Mouse (Mus musculus) spleen, adult 2 months (tissue): ENCODE measurements around the gene Doc2b.

Experiments
- CTCF ChIP-seq: fragments of 200-500 bp; IDR thresholded peaks from 2 replicates; pipeline ENCODE4 v1.5.1; 2011; ENCODE audit warnings: mild to moderate bottlenecking, inconsistent platforms; ENCODE audit not compliant: insufficient read depth, insufficient read length, insufficient replicate concordance; ENCODE audit errors: extremely low read depth
- POLR2A ChIP-seq: fragments of 200-500 bp; IDR thresholded peaks from 2 replicates; pipeline ENCODE4 v1.6.1; 2011; ENCODE audit warnings: low read depth, low read length, inconsistent platforms

GRCm38 (mm10) chr11:75781919-75782318, 13.9 kb downstream of the Doc2b start:
- TF ChIP-seq CTCF (peak; percentile 67; the same call in 1 of the 2 replicates), POLR2A (no peak)
